Mouse (Mus musculus) layer of hippocampus, adult 11-12 months (tissue): ENCODE results near the gene Gm17577.
"Not testable (repeated sequence)": the region's sequence is repeated elsewhere in the genome, so short reads cannot be mapped to it uniquely, and the experiment has no call there.

ENCODE experiments used
- DNase-seq: peaks from one replicate; pipeline ENCODE4 v3.0.0; 2022; ENCODE audit warnings: low spot score

The Gm17577 gene

DNA sequence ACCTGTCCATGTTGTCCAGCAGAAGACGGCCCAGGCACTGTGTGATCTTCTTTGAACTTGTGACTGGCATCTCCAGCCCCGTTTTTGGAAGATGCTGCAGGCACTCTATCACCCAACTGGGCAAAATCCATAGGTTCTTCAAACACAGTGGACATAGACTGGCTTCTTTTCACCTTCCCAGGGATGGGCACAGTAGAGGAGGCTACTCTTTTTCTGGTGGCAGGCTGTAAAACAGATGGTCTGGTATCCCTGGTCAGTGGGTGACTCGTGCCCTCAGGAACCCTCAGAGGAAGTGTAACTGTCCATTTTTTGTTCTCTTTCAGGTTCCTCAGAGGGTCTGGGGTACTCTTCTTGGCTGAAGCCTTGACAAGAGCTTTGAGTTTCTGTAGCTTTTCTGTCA lies at the start of gene Gm17577:
Gm17577 (minus strand) TSS at position 101 of the 400 bp plus-strand sequence.
- not testable (repeated sequence) for DNase-seq

DNA sequence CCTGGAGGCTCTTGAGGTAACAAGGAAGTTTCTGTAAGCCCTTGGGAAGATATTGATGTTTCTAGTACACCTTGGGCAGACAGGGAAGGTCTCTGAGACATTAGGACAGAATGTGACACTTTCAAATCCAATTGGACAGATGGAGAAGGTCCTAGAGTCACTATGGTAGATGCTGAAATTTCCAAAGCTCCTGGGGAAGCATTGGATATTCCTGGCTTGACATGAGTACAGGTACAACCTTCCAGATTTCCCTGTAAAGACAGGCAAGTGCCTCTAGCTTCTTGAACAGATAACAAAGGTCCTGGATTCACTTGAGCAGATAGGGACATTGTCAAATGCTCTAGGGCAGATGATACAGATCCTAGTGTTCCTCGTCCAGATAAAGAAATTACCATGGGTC lies 24.3 kb downstream of the Gm17577 start, which contains the start of gene Srsx:
Srsx (minus strand) TSS at position 101 of the 400 bp plus-strand sequence.
- not testable (repeated sequence) for DNase-seq
